Mouse (Mus musculus): ENCODE data around the gene Rars. TPM values are rescaled to one million over a fixed set of nuclear protein-coding genes. Genes with fewer than 3 reads are reported as not detected.

Rars gene
- total and polyA plus RNA-seq, 3 experiments: 169 to 338 (median 280) TPM

- no peak within 1 kb of the TSS for H3K27ac ChIP-seq (ENCODE audit: insufficient read depth, low read depth)
- TF ChIP-seq MEF2A (IDR thresholded peaks at IDR 0.05; ENCODE audit: borderline replicate concordance, low read depth, low read length) (no peak), HCFC1 (IDR thresholded peaks at IDR 0.05; ENCODE audit: low read depth, low read length) (no peak), ZMIZ1 (IDR thresholded peaks at IDR 0.05; ENCODE audit: low read depth, low read length) (no peak), CHD2 (IDR thresholded peaks at IDR 0.05; ENCODE audit: low read length) (no peak), CTCF (conservative IDR thresholded peaks at IDR 0.05 in 1 of 2, IDR thresholded peaks at IDR 0.05 in 1 of 2; ENCODE audit: low read depth in 2 of 2, low read length in 2 of 2) (no peak), GABPA (IDR thresholded peaks at IDR 0.05; ENCODE audit: insufficient replicate concordance, low read depth, low read length) (no peak), MXI1 (IDR thresholded peaks at IDR 0.05; ENCODE audit: low read depth, low read length) (no peak), TCF12 (IDR thresholded peaks at IDR 0.05; ENCODE audit: low read depth, low read length) (no peak), MAZ (IDR thresholded peaks at IDR 0.05; ENCODE audit: low read depth, low read length) (no peak), NRF1 (IDR thresholded peaks at IDR 0.05; ENCODE audit: low read depth, low read length) (no peak)
- dilution Hi-C loops (cut with MboI; ENCODE audit: extremely low pct_ligation_motif_present, extremely low pct_unique_long_range_greater_than_20kb, low sequenced_read_pairs): no loop called here
- DNase-seq (ENCODE audit: extremely low read depth): no peak
- peaks cover 0 to 4% of the 10 kb centered on the region in 2 experiments; a peak in 2 of 4 replicates for H3K4me1 ChIP-seq (ENCODE audit: control insufficient read depth in 1 of 2, insufficient read depth in 2 of 2)
- H3K4me2 ChIP-seq (ENCODE audit: insufficient read depth, low read depth, poor library complexity, severe bottlenecking): no peak within 1 kb of the TSS
- H3K9ac ChIP-seq (ENCODE audit: insufficient read depth, low read depth): no peak within 1 kb of the TSS
- in situ Hi-C loops (cut with MboI; ENCODE audit: low pct_ligation_motif_present, low pct_unique_long_range_greater_than_20kb, low sequenced_read_pairs): no loop called here
- no peaks in the 10 kb centered on the region for H3K79me2 ChIP-seq (replicated peaks; ENCODE audit: control insufficient read depth, extremely low read depth, insufficient read depth, poor library complexity, severe bottlenecking)
- peaks cover 0 to 10% of the 10 kb centered on the region in 2 experiments for H3K36me3 ChIP-seq (replicated peaks in 1 of 2; ENCODE audit: control insufficient read depth in 1 of 2, insufficient read depth in 1 of 2, low read length in 1 of 2)
- no peaks in the 10 kb centered on the region for H3K27me3 ChIP-seq (replicated peaks)
- peaks cover 11% of the 10 kb centered on the region for H3K9me3 ChIP-seq (replicated peaks; ENCODE audit: low read length)
- no peak within 1 kb of the TSS for H3K4me3 ChIP-seq (replicated peaks in 1 of 3; ENCODE audit: low read depth in 2 of 3, low read length in 2 of 3, poor library complexity in 1 of 3)
Measured at GRCm38 (mm10) chr11:35798874-35799273, 35.4 kb downstream of the Rars start, which contains the start of gene Fbll1. TSS of gene Fbll1 (minus strand) at chr11:35798884.

GRCm38 (mm10) chr11:35798495-35798820 lies 35.8 kb downstream of the Rars start:
- no peaks in the 10 kb centered on the region for H3K27me3 ChIP-seq (replicated peaks)
- dilution Hi-C loops (cut with MboI; ENCODE audit: extremely low pct_ligation_motif_present, extremely low pct_unique_long_range_greater_than_20kb, low sequenced_read_pairs) (no loop called here), in situ Hi-C loops (cut with MboI; ENCODE audit: low pct_ligation_motif_present, low pct_unique_long_range_greater_than_20kb, low sequenced_read_pairs) (no loop called here)
- H3K4me2 ChIP-seq (ENCODE audit: insufficient read depth, low read depth, poor library complexity, severe bottlenecking): no peak overlapping the region
- peaks cover 2 to 8% of the 10 kb centered on the region in 2 experiments; a peak in 2 of 4 replicates for H3K4me1 ChIP-seq (ENCODE audit: control insufficient read depth in 1 of 2, insufficient read depth in 2 of 2)
- no peaks in the 10 kb centered on the region for H3K79me2 ChIP-seq (replicated peaks; ENCODE audit: control insufficient read depth, extremely low read depth, insufficient read depth, poor library complexity, severe bottlenecking)
- DNase-seq (ENCODE audit: extremely low read depth): no peak
- TF ChIP-seq CHD1 (IDR thresholded peaks at IDR 0.05; ENCODE audit: low read depth, low read length) (no peak), BHLHE40 (IDR thresholded peaks at IDR 0.05; ENCODE audit: low read depth, low read length) (no peak)
- H3K36me3 ChIP-seq (replicated peaks in 1 of 2; ENCODE audit: control insufficient read depth in 1 of 2, insufficient read depth in 1 of 2, low read length in 1 of 2): peaks cover 0 to 12% of the 10 kb centered on the region in 2 experiments
- no peak overlapping the region for H3K9ac ChIP-seq (ENCODE audit: insufficient read depth, low read depth)
- H3K4me3 ChIP-seq (replicated peaks in 1 of 3; ENCODE audit: low read depth in 2 of 3, low read length in 2 of 3, poor library complexity in 1 of 3): no peak overlapping the region
- no peak overlapping the region for H3K27ac ChIP-seq (ENCODE audit: insufficient read depth, low read depth)
- peaks cover 11% of the 10 kb centered on the region for H3K9me3 ChIP-seq (replicated peaks; ENCODE audit: low read length)

GRCm38 (mm10) chr11:35797751-35798494 lies 36.4 kb downstream of the Rars start:
- H3K27me3 ChIP-seq (replicated peaks): no peaks in the 10 kb centered on the region
- H3K27ac ChIP-seq (ENCODE audit: insufficient read depth, low read depth): no peak overlapping the region
- peaks cover 0 to 12% of the 10 kb centered on the region in 2 experiments for H3K36me3 ChIP-seq (replicated peaks in 1 of 2; ENCODE audit: control insufficient read depth in 1 of 2, insufficient read depth in 1 of 2, low read length in 1 of 2)
- no peaks in the 10 kb centered on the region for H3K79me2 ChIP-seq (replicated peaks; ENCODE audit: control insufficient read depth, extremely low read depth, insufficient read depth, poor library complexity, severe bottlenecking)
- H3K4me2 ChIP-seq (ENCODE audit: insufficient read depth, low read depth, poor library complexity, severe bottlenecking): no peak overlapping the region
- DNase-seq (ENCODE audit: extremely low read depth): no peak
- no peak overlapping the region for H3K9ac ChIP-seq (ENCODE audit: insufficient read depth, low read depth)
- dilution Hi-C loops (cut with MboI; ENCODE audit: extremely low pct_ligation_motif_present, extremely low pct_unique_long_range_greater_than_20kb, low sequenced_read_pairs): no loop called here
- TF ChIP-seq USF1 (IDR thresholded peaks at IDR 0.05; ENCODE audit: low read depth, low read length): no peak
- TF ChIP-seq NELFE (IDR thresholded peaks at IDR 0.05; ENCODE audit: low read depth, low read length): no peak
- no peak for TF ChIP-seq UBTF (IDR thresholded peaks at IDR 0.05; ENCODE audit: low read depth, low read length)
- TF ChIP-seq ELF1 (IDR thresholded peaks at IDR 0.05; ENCODE audit: low read depth, low read length): no peak
- TF ChIP-seq MAX (IDR thresholded peaks at IDR 0.05; ENCODE audit: low read length): no peak
- TF ChIP-seq KAT2A (IDR thresholded peaks at IDR 0.05; ENCODE audit: insufficient replicate concordance, low read length): no peak
- no peak for TF ChIP-seq EP300 (IDR thresholded peaks at IDR 0.05; ENCODE audit: low read length)
- no peak for TF ChIP-seq PAX5 (IDR thresholded peaks at IDR 0.05; ENCODE audit: low read length)
- no peak for TF ChIP-seq MEF2A (IDR thresholded peaks at IDR 0.05; ENCODE audit: borderline replicate concordance, low read depth, low read length)
- H3K4me3 ChIP-seq (replicated peaks in 1 of 3; ENCODE audit: low read depth in 2 of 3, low read length in 2 of 3, poor library complexity in 1 of 3): no peak overlapping the region
- in situ Hi-C loops (cut with MboI; ENCODE audit: low pct_ligation_motif_present, low pct_unique_long_range_greater_than_20kb, low sequenced_read_pairs): no loop called here
- H3K4me1 ChIP-seq (ENCODE audit: control insufficient read depth in 1 of 2, insufficient read depth in 2 of 2): peaks cover 5 to 14% of the 10 kb centered on the region in 2 experiments
- H3K9me3 ChIP-seq (replicated peaks; ENCODE audit: low read length): peaks cover 11% of the 10 kb centered on the region
